Comparison of ENCODE assay signal across 9 mouse cellular contexts in genomic region chr16:23518567-23519369, GRCm38 (mm10). TPM values are rescaled to one million over a fixed set of nuclear protein-coding genes. Genes with fewer than 3 reads are reported as not detected.
A peak's percentile ranks its signal among the peaks of the same experiment; 100 is the strongest.
DNase-seq lines count a peak whose midpoint lies in the region; ATAC-seq and TF ChIP-seq lines count a peak whose summit lies in the region.
"Had no signal": no experiment of that assay in that cellular context is flagged by ENCODE, and none has a peak within 500 bp of the region (broad histone marks: within the 10 kb centered on the region; RNA-seq: fewer than 3 reads in every experiment).

No protein-coding gene starts in this region.

- no peaks in the 10 kb centered on the region for H3K27me3 ChIP-seq in forebrain, postnatal 0 days (ENCODE audit: insufficient read depth, low read length)
- H3K27me3 ChIP-seq in midbrain, embryonic 14.5 days (ENCODE audit: control insufficient read depth, insufficient read depth, low read length), result no peaks in the 10 kb centered on the region

- WGBS in forebrain, postnatal 0 days, result 37% methylated on average over 10 of the region's 10 CpGs
- WGBS in midbrain, embryonic 14.5 days, result 72% methylated on average over 10 of the region's 10 CpGs

- no peak for ATAC-seq in forebrain, postnatal 0 days
- ATAC-seq in midbrain, embryonic 14.5 days (ENCODE audit: low FRiP score, low TSS enrichment), result no peak
- no peak for ATAC-seq in megakaryocyte progenitor cell, adult 5-6 weeks (replicated peaks; ENCODE audit: poor library complexity)

- peak overlapping the region; percentile 76 for H3K4me2 ChIP-seq in forebrain, postnatal 0 days (ENCODE audit: low read depth)
- H3K4me2 ChIP-seq in midbrain, embryonic 14.5 days (ENCODE audit: low read length), result peak overlapping the region; percentile 76

- H3K27ac ChIP-seq in forebrain, postnatal 0 days (ENCODE audit: low read depth, low read length), result peak overlapping the region; percentile 91
- peak overlapping the region; percentile 39; the same call in 1 of the 2 replicates for H3K27ac ChIP-seq in midbrain, embryonic 14.5 days (replicated peaks; ENCODE audit: low read depth, low read length)

- peaks cover 38% of the 10 kb centered on the region for H3K4me1 ChIP-seq in forebrain, postnatal 0 days (ENCODE audit: insufficient read depth)
- peaks cover 49% of the 10 kb centered on the region for H3K4me1 ChIP-seq in midbrain, embryonic 14.5 days (ENCODE audit: control insufficient read depth, insufficient read depth, low read length)

- peak overlapping the region; percentile 48 for H3K4me3 ChIP-seq in forebrain, postnatal 0 days (ENCODE audit: low read depth, low read length)
- H3K4me3 ChIP-seq in midbrain, embryonic 14.5 days (replicated peaks; ENCODE audit: low read depth, low read length), result peak overlapping the region; percentile 52

- DNase-seq in cerebellum, postnatal 10 days, result peak; percentile 67 to 70
- DNase-seq in cerebellum, adult 11-12 months, result no peak
- peak; percentile 67 for DNase-seq in left cerebral cortex, postnatal 4 days
- no peak for DNase-seq in left cerebral cortex, adult 8-10 months (ENCODE audit: low spot score in 2 of 2)
- no peak for DNase-seq in forebrain, postnatal 0 days
- peak; percentile 46 for DNase-seq in midbrain, embryonic 14.5 days
- DNase-seq in embryo, embryonic 11 days, result no peak
- DNase-seq: B cell, adult 2 months had no signal

- intact Hi-C loops in left cerebral cortex, postnatal 4 days (cut with DNase I), result no loop called here

- H3K9me3 ChIP-seq in forebrain, postnatal 0 days (ENCODE audit: low read length), result no peaks in the 10 kb centered on the region
- no peaks in the 10 kb centered on the region for H3K9me3 ChIP-seq in midbrain, embryonic 14.5 days (ENCODE audit: control insufficient read depth, low read length)

- H3K36me3 ChIP-seq in forebrain, postnatal 0 days (ENCODE audit: insufficient read depth), result no peaks in the 10 kb centered on the region
- no peaks in the 10 kb centered on the region for H3K36me3 ChIP-seq in midbrain, embryonic 14.5 days (ENCODE audit: control insufficient read depth, insufficient read depth, low read length)

- TF ChIP-seq CTCF in forebrain, postnatal 0 days (IDR thresholded peaks at IDR 0.05; ENCODE audit: low read depth), result no peak

- H3K9ac ChIP-seq in forebrain, postnatal 0 days, result peak overlapping the region; percentile 71; the same call in 1 of the 2 replicates
- no peak overlapping the region; the same call in 1 of the 2 replicates for H3K9ac ChIP-seq in midbrain, embryonic 14.5 days (replicated peaks; ENCODE audit: low read length)

RNA-seq across cellular contexts. Expression of gene Rtp4, which starts 1.3 kb away (rescaled TPM):
- total RNA-seq in left cerebral cortex, postnatal 4 days (2021), result 1 to 10 TPM in 1 of 2 experiments, under 1 TPM in 1; 0.93 to 1.1 TPM
- total RNA-seq in left cerebral cortex, adult 8-10 months (2022), result 1 to 10 TPM; 1.6 to 4.6 (median 2.8) TPM
- 7.3 and 7.4 TPM in 2 replicates for total RNA-seq in forebrain, postnatal 0 days (2014; rRNA removed)
- polyA plus RNA-seq in forebrain, postnatal 0 days (2015; fragmentation: Nextera tagmentation; extraction: Ambion mirVana), result 7.7 and 7.8 TPM in 2 replicates
- 3.1 and 7.2 TPM in 2 replicates for polyA plus RNA-seq in midbrain, embryonic 14.5 days (2014; fragmentation: Nextera tagmentation; extraction: Ambion mirVana)
- total RNA-seq in megakaryocyte progenitor cell, adult 5-6 weeks (2015), result 4.6 and 5.6 TPM in 2 replicates
- total RNA-seq in megakaryocyte progenitor cell, adult 5-6 weeks (2017), result 1.2 and 2.4 TPM in 2 replicates

RNA-seq across cellular contexts. Expression of gene Masp1, which starts 1.8 kb away (rescaled TPM):
- total RNA-seq in left cerebral cortex, postnatal 4 days (2021), result 10 to 100 TPM; 41.3 to 44.9 TPM
- 10 to 100 TPM; 12.6 to 13.8 (median 13.4) TPM for total RNA-seq in left cerebral cortex, adult 8-10 months (2022)
- total RNA-seq in forebrain, postnatal 0 days (2014; rRNA removed), result 32.2 and 37.1 TPM in 2 replicates
- 22.0 and 23.3 TPM in 2 replicates for polyA plus RNA-seq in forebrain, postnatal 0 days (2015; fragmentation: Nextera tagmentation; extraction: Ambion mirVana)
- 31.2 and 38.1 TPM in 2 replicates for polyA plus RNA-seq in midbrain, embryonic 14.5 days (2014; fragmentation: Nextera tagmentation; extraction: Ambion mirVana)
- total RNA-seq in megakaryocyte progenitor cell, adult 5-6 weeks (2015), result not detected in 2 replicates
- not detected in 2 replicates for total RNA-seq in megakaryocyte progenitor cell, adult 5-6 weeks (2017)

Comparison
In these comparisons a context has a peak if more than half of its experiments do, and no peak if none do; other contexts are left out.
1. DNase-seq: peak in cerebellum, postnatal 10 days (2 of 2), left cerebral cortex, postnatal 4 days (single experiment) and midbrain, embryonic 14.5 days (single experiment); none in cerebellum, adult 11-12 months (single experiment), left cerebral cortex, adult 8-10 months (0 of 2), forebrain, postnatal 0 days (single experiment) and embryo, embryonic 11 days (single experiment).
2. RNA of gene Masp1, which starts 1.8 kb away (total RNA-seq): 41.3 to 44.9 TPM in left cerebral cortex, postnatal 4 days, 32.2 to 37.1 TPM in forebrain, postnatal 0 days and 12.6 to 13.8 TPM in left cerebral cortex, adult 8-10 months; not detected in megakaryocyte progenitor cell, adult 5-6 weeks; every median in the first group is over 10 times any median in the second.